Mouse (Mus musculus): ENCODE results near the gene Oosp1.

DNA sequence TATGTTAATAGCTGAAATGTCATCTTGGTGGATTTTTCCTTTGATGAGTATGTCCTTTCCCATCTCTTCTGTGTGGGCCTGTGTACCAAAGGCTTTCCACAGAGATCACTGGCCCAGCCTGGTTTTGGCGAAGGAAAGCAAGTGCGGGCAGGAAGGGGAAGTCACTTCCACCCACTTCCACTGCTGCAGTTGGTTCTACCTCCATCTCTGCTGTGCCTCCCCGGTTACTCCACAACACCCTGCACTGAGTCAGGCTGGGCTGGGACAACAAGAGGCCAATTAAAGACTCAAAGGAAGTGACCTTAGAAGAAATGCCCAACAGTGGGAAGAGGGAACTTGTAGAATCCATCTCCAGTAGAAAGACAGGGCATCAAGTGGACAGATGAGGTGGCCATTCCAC lies 29.1 kb upstream of the Oosp1 start:
- TF ChIP-seq POLR2AphosphoS2 (IDR thresholded peaks at IDR 0.05; ENCODE audit: low read length) = no peak
- TF ChIP-seq ZKSCAN1 (IDR thresholded peaks at IDR 0.05; ENCODE audit: low read depth, low read length) = no peak
- no peak for TF ChIP-seq CTCF (IDR thresholded peaks at IDR 0.05 in 2 of 3, conservative IDR thresholded peaks at IDR 0.05 in 1 of 3; ENCODE audit: control insufficient read depth in 1 of 3, insufficient read depth in 1 of 3, low read depth in 2 of 3, low read length in 3 of 3, poor library complexity in 1 of 3, severe bottlenecking in 1 of 3)
- TF ChIP-seq ZC3H11A (IDR thresholded peaks at IDR 0.05; ENCODE audit: low read depth, low read length) = no peak
- no peak for TF ChIP-seq UBTF (IDR thresholded peaks at IDR 0.05; ENCODE audit: borderline replicate concordance, insufficient read depth, low read depth, low read length)
- no peak for TF ChIP-seq POLR2A (IDR thresholded peaks at IDR 0.05; ENCODE audit: control insufficient read depth in 1 of 2, insufficient read depth in 1 of 2, low read depth in 1 of 2, low read length in 2 of 2, poor library complexity in 1 of 2)
- no peak for TF ChIP-seq MEF2A (IDR thresholded peaks at IDR 0.05; ENCODE audit: extremely low read depth, insufficient replicate concordance, low read depth, low read length, poor library complexity, severe bottlenecking)
- TF ChIP-seq EP300 (IDR thresholded peaks at IDR 0.05; ENCODE audit: low read depth in 1 of 2, low read length in 2 of 2) = no peak
- TF ChIP-seq CHD2 (IDR thresholded peaks at IDR 0.05; ENCODE audit: low read length) = no peak
- no peak for TF ChIP-seq SMC3 (IDR thresholded peaks at IDR 0.05; ENCODE audit: low read depth, low read length)
